Mouse (Mus musculus) ovary, postnatal 10 days (tissue): ENCODE measurements at regions not wholly inside any gene's neighbourhood (a gene's known extent, or its start where the extent isn't known, plus 50 kb on each side); places are given as distances from the start of the nearest gene placed in this dataset.

Experiments used
- DNase-seq: peaks from one replicate; pipeline ENCODE4 v3.0.0; 2022; ENCODE audit warnings: low spot score

- DNase-seq = no peak
Observed at GRCm38 (mm10) chr7:72737792-72738191, 431.4 kb upstream of the Mctp2 start.

- no peak for DNase-seq
Observed at GRCm38 (mm10) chr7:72738324-72738944, 432.0 kb upstream of the Mctp2 start.

GRCm38 (mm10) chr7:72742376-72742775 is 436.0 kb upstream of the Mctp2 start:
- DNase-seq = no peak

GRCm38 (mm10) chr7:72751501-72751917 is 445.1 kb upstream of the Mctp2 start:
- no peak for DNase-seq

GRCm38 (mm10) chr7:72753053-72753559 is 446.7 kb upstream of the Mctp2 start:
- no peak for DNase-seq

GRCm38 (mm10) chr7:72762711-72763110 is 456.3 kb upstream of the Mctp2 start:
- DNase-seq = no peak

- DNase-seq = no peak
Observed at GRCm38 (mm10) chr7:72768705-72769104, 462.3 kb upstream of the Mctp2 start.

GRCm38 (mm10) chr7:72774031-72774770 is 467.8 kb upstream of the Mctp2 start:
- no peak for DNase-seq

- DNase-seq = no peak
Observed at GRCm38 (mm10) chr7:72774771-72775119, 468.3 kb upstream of the Mctp2 start.

GRCm38 (mm10) chr7:72787306-72787705 is 480.9 kb upstream of the Mctp2 start:
- no peak for DNase-seq

GRCm38 (mm10) chr7:72788261-72788660 is 481.9 kb upstream of the Mctp2 start:
- no peak for DNase-seq

- no peak for DNase-seq
Observed at GRCm38 (mm10) chr7:72822142-72822541, 515.7 kb upstream of the Mctp2 start.

- DNase-seq = no peak
Observed at GRCm38 (mm10) chr7:72826597-72826996, 520.2 kb upstream of the Mctp2 start.

GRCm38 (mm10) chr7:72835423-72835822 is 529.0 kb upstream of the Mctp2 start:
- DNase-seq = no peak

- DNase-seq = no peak
Observed at GRCm38 (mm10) chr7:72836026-72836425, 529.6 kb upstream of the Mctp2 start.

- DNase-seq = no peak
Observed at GRCm38 (mm10) chr7:72836457-72836985, 530.1 kb upstream of the Mctp2 start.

- DNase-seq = no peak
Observed at GRCm38 (mm10) chr7:72837992-72838655, 531.7 kb upstream of the Mctp2 start.

GRCm38 (mm10) chr7:72851346-72851745 is 524.0 kb upstream of the Rgma start:
- DNase-seq = no peak

GRCm38 (mm10) chr7:72854501-72855002 is 520.8 kb upstream of the Rgma start:
- no peak for DNase-seq

- DNase-seq = no peak
Observed at GRCm38 (mm10) chr7:72866966-72867754, 508.1 kb upstream of the Rgma start.

- DNase-seq = no peak
Observed at GRCm38 (mm10) chr7:72869068-72869467, 506.2 kb upstream of the Rgma start.

GRCm38 (mm10) chr7:72900816-72901215 is 474.5 kb upstream of the Rgma start:
- DNase-seq = no peak
